Mouse (Mus musculus): ENCODE measurements at regions not wholly inside any gene's neighbourhood (a gene's known extent, or its start where the extent isn't known, plus 50 kb on each side); places are given as distances from the start of the nearest gene placed in this dataset.

GRCm38 (mm10) chr3:40091773-40092343 lies 439.2 kb upstream of the Intu start:
- peak overlapping the region; percentile 21; the same call in 1 of the 2 replicates for H3K4me2 ChIP-seq (replicated peaks; ENCODE audit: low read depth, low read length)
- H3K27me3 ChIP-seq (ENCODE audit: control insufficient read depth, insufficient read depth, low read length), result no peaks in the 10 kb centered on the region
- no peak overlapping the region; the same call in 1 of the 2 replicates for H3K4me3 ChIP-seq (ENCODE audit: low read length)
- H3K36me3 ChIP-seq (ENCODE audit: control insufficient read depth, insufficient read depth, low read length), result no peaks in the 10 kb centered on the region
- no peak overlapping the region for H3K27ac ChIP-seq (ENCODE audit: low read depth, low read length)
- peak; percentile 66; the same call in 1 of the 2 replicates for ATAC-seq (ENCODE audit: low FRiP score, low TSS enrichment)
- H3K9me3 ChIP-seq (ENCODE audit: control insufficient read depth, low read length), result no peaks in the 10 kb centered on the region
- 41% methylated on average over 13 of the region's 13 CpGs for WGBS
- H3K9ac ChIP-seq (ENCODE audit: low read depth, low read length), result no peak overlapping the region
- H3K4me1 ChIP-seq (ENCODE audit: control insufficient read depth, insufficient read depth, low read length), result no peaks in the 10 kb centered on the region

- WGBS, result 65% methylated on average over 8 of the region's 8 CpGs
- Histone ChIP-seq H3K27ac (ENCODE audit: low read depth, low read length) (no peak overlapping the region), H3K9me3 (ENCODE audit: control insufficient read depth, low read length) (no peaks in the 10 kb centered on the region), H3K36me3 (ENCODE audit: control insufficient read depth, insufficient read depth, low read length) (no peaks in the 10 kb centered on the region), H3K4me2 (replicated peaks; ENCODE audit: low read depth, low read length) (no peak overlapping the region), H3K27me3 (ENCODE audit: control insufficient read depth, insufficient read depth, low read length) (no peaks in the 10 kb centered on the region), H3K9ac (ENCODE audit: low read depth, low read length) (no peak overlapping the region), H3K4me1 (ENCODE audit: control insufficient read depth, insufficient read depth, low read length) (no peaks in the 10 kb centered on the region), H3K4me3 (ENCODE audit: low read length) (no peak overlapping the region)
- ATAC-seq (ENCODE audit: low FRiP score, low TSS enrichment), result no peak
These were observed 438.2 kb upstream of the Intu start for GRCm38 (mm10) chr3:40092765-40093368.

GRCm38 (mm10) chr3:40094040-40094439 lies 437.0 kb upstream of the Intu start:
- Histone ChIP-seq H3K27ac (ENCODE audit: low read depth, low read length) (no peak overlapping the region), H3K27me3 (ENCODE audit: control insufficient read depth, insufficient read depth, low read length) (no peaks in the 10 kb centered on the region), H3K4me1 (ENCODE audit: control insufficient read depth, insufficient read depth, low read length) (no peaks in the 10 kb centered on the region), H3K9me3 (ENCODE audit: control insufficient read depth, low read length) (no peaks in the 10 kb centered on the region), H3K9ac (ENCODE audit: low read depth, low read length) (no peak overlapping the region), H3K36me3 (ENCODE audit: control insufficient read depth, insufficient read depth, low read length) (no peaks in the 10 kb centered on the region), H3K4me2 (replicated peaks; ENCODE audit: low read depth, low read length) (no peak overlapping the region), H3K4me3 (ENCODE audit: low read length) (no peak overlapping the region)
- no peak for ATAC-seq (ENCODE audit: low FRiP score, low TSS enrichment)
- 59% methylated on average over 6 of the region's 6 CpGs for WGBS

- H3K4me3 ChIP-seq (ENCODE audit: low read length), result no peak overlapping the region
- H3K4me1 ChIP-seq (ENCODE audit: control insufficient read depth, insufficient read depth, low read length), result no peaks in the 10 kb centered on the region
- no peak for ATAC-seq (ENCODE audit: low FRiP score, low TSS enrichment)
- H3K9me3 ChIP-seq (ENCODE audit: control insufficient read depth, low read length), result no peaks in the 10 kb centered on the region
- no peak overlapping the region for H3K9ac ChIP-seq (ENCODE audit: low read depth, low read length)
- H3K4me2 ChIP-seq (replicated peaks; ENCODE audit: low read depth, low read length), result no peak overlapping the region
- H3K27ac ChIP-seq (ENCODE audit: low read depth, low read length), result no peak overlapping the region
- no peaks in the 10 kb centered on the region for H3K36me3 ChIP-seq (ENCODE audit: control insufficient read depth, insufficient read depth, low read length)
- H3K27me3 ChIP-seq (ENCODE audit: control insufficient read depth, insufficient read depth, low read length), result no peaks in the 10 kb centered on the region
These were observed 436.4 kb upstream of the Intu start for GRCm38 (mm10) chr3:40094701-40095100.

GRCm38 (mm10) chr3:40102698-40103097 lies 428.4 kb upstream of the Intu start:
- Histone ChIP-seq H3K4me3 (ENCODE audit: low read length) (no peak overlapping the region), H3K27me3 (ENCODE audit: control insufficient read depth, insufficient read depth, low read length) (no peaks in the 10 kb centered on the region), H3K4me2 (replicated peaks; ENCODE audit: low read depth, low read length) (no peak overlapping the region), H3K36me3 (ENCODE audit: control insufficient read depth, insufficient read depth, low read length) (no peaks in the 10 kb centered on the region), H3K9ac (ENCODE audit: low read depth, low read length) (no peak overlapping the region), H3K4me1 (ENCODE audit: control insufficient read depth, insufficient read depth, low read length) (no peaks in the 10 kb centered on the region), H3K27ac (ENCODE audit: low read depth, low read length) (no peak overlapping the region), H3K9me3 (ENCODE audit: control insufficient read depth, low read length) (no peaks in the 10 kb centered on the region)
- WGBS, result 76% methylated on average over 4 of the region's 4 CpGs
- ATAC-seq (ENCODE audit: low FRiP score, low TSS enrichment), result no peak

- Histone ChIP-seq H3K4me3 (ENCODE audit: low read length) (no peak overlapping the region), H3K27ac (ENCODE audit: low read depth, low read length) (no peak overlapping the region), H3K36me3 (ENCODE audit: control insufficient read depth, insufficient read depth, low read length) (no peaks in the 10 kb centered on the region), H3K9ac (ENCODE audit: low read depth, low read length) (no peak overlapping the region), H3K4me2 (replicated peaks; ENCODE audit: low read depth, low read length) (no peak overlapping the region), H3K9me3 (ENCODE audit: control insufficient read depth, low read length) (no peaks in the 10 kb centered on the region), H3K4me1 (ENCODE audit: control insufficient read depth, insufficient read depth, low read length) (no peaks in the 10 kb centered on the region), H3K27me3 (ENCODE audit: control insufficient read depth, insufficient read depth, low read length) (no peaks in the 10 kb centered on the region)
- 72% methylated on average over 4 of the region's 4 CpGs for WGBS
- ATAC-seq (ENCODE audit: low FRiP score, low TSS enrichment), result no peak
These were observed 416.3 kb upstream of the Intu start for GRCm38 (mm10) chr3:40114811-40115210.

GRCm38 (mm10) chr3:40118551-40118950 lies 412.5 kb upstream of the Intu start:
- H3K36me3 ChIP-seq (ENCODE audit: control insufficient read depth, insufficient read depth, low read length), result no peaks in the 10 kb centered on the region
- H3K9me3 ChIP-seq (ENCODE audit: control insufficient read depth, low read length), result no peaks in the 10 kb centered on the region
- H3K9ac ChIP-seq (ENCODE audit: low read depth, low read length), result no peak overlapping the region
- no peak for ATAC-seq (ENCODE audit: low FRiP score, low TSS enrichment)
- no peak overlapping the region for H3K4me3 ChIP-seq (ENCODE audit: low read length)
- H3K27me3 ChIP-seq (ENCODE audit: control insufficient read depth, insufficient read depth, low read length), result no peaks in the 10 kb centered on the region
- H3K27ac ChIP-seq (ENCODE audit: low read depth, low read length), result no peak overlapping the region
- H3K4me2 ChIP-seq (replicated peaks; ENCODE audit: low read depth, low read length), result no peak overlapping the region
- 90% methylated on average over 3 of the region's 3 CpGs for WGBS
- no peaks in the 10 kb centered on the region for H3K4me1 ChIP-seq (ENCODE audit: control insufficient read depth, insufficient read depth, low read length)

GRCm38 (mm10) chr3:40119462-40119861 lies 411.6 kb upstream of the Intu start:
- no peak overlapping the region for H3K4me3 ChIP-seq (ENCODE audit: low read length)
- H3K27ac ChIP-seq (ENCODE audit: low read depth, low read length), result no peak overlapping the region
- no peak overlapping the region for H3K9ac ChIP-seq (ENCODE audit: low read depth, low read length)
- H3K27me3 ChIP-seq (ENCODE audit: control insufficient read depth, insufficient read depth, low read length), result no peaks in the 10 kb centered on the region
- H3K36me3 ChIP-seq (ENCODE audit: control insufficient read depth, insufficient read depth, low read length), result no peaks in the 10 kb centered on the region
- 69% methylated on average over 1 of the region's 1 CpGs for WGBS
- H3K4me2 ChIP-seq (replicated peaks; ENCODE audit: low read depth, low read length), result no peak overlapping the region
- ATAC-seq (ENCODE audit: low FRiP score, low TSS enrichment), result no peak
- H3K4me1 ChIP-seq (ENCODE audit: control insufficient read depth, insufficient read depth, low read length), result no peaks in the 10 kb centered on the region
- no peaks in the 10 kb centered on the region for H3K9me3 ChIP-seq (ENCODE audit: control insufficient read depth, low read length)

- Histone ChIP-seq H3K4me3 (ENCODE audit: low read length) (no peak overlapping the region), H3K4me1 (ENCODE audit: control insufficient read depth, insufficient read depth, low read length) (no peaks in the 10 kb centered on the region), H3K27me3 (ENCODE audit: control insufficient read depth, insufficient read depth, low read length) (no peaks in the 10 kb centered on the region), H3K9ac (ENCODE audit: low read depth, low read length) (no peak overlapping the region), H3K27ac (ENCODE audit: low read depth, low read length) (no peak overlapping the region), H3K36me3 (ENCODE audit: control insufficient read depth, insufficient read depth, low read length) (no peaks in the 10 kb centered on the region), H3K4me2 (replicated peaks; ENCODE audit: low read depth, low read length) (no peak overlapping the region), H3K9me3 (ENCODE audit: control insufficient read depth, low read length) (no peaks in the 10 kb centered on the region)
- peak; percentile 80 for ATAC-seq (ENCODE audit: low FRiP score, low TSS enrichment)
- WGBS, result 30% methylated on average over 4 of the region's 4 CpGs
These were observed 410.7 kb upstream of the Intu start for GRCm38 (mm10) chr3:40120298-40120875.
